Mouse (Mus musculus) liver, embryonic 16.5 days (tissue): ENCODE data around the gene Celf5. TPM values are rescaled to one million over a fixed set of nuclear protein-coding genes. Genes with fewer than 3 reads are reported as not detected.
A peak's percentile ranks its signal among the peaks of the same experiment; 100 is the strongest.

Source experiments
- ATAC-seq: fragments of 200-750 bp; cut with Nextera tagmentation; 2 replicates; pipeline ENCODE4 v1.8.0; 2017; ENCODE audit warnings: low read depth, mild to moderate bottlenecking, moderate number of reproducible peaks, moderate library complexity
- H3K27ac ChIP-seq: fragments of 300-500 bp; sonication (generic); 2 replicates; pipeline ENCODE4 v1.5.1; 2014; ENCODE audit warnings: mild to moderate bottlenecking, low read length
- H3K27me3 ChIP-seq: fragments of 300-500 bp; sonication (generic); 2 replicates; pipeline ENCODE4 v1.6.1; 2014; ENCODE audit warnings: low read depth, low read length, mixed read lengths; ENCODE audit not compliant: control insufficient read depth, insufficient read depth
- H3K36me3 ChIP-seq: fragments of 300-500 bp; sonication (generic); 2 replicates; pipeline ENCODE4 v1.6.1; 2014; ENCODE audit warnings: mild to moderate bottlenecking; ENCODE audit not compliant: control insufficient read depth, insufficient read depth
- H3K4me1 ChIP-seq: fragments of 300-500 bp; sonication (generic); 2 replicates; pipeline ENCODE4 v1.6.1; 2014; ENCODE audit warnings: low read depth, low read length, mixed read lengths; ENCODE audit not compliant: control insufficient read depth
- H3K4me2 ChIP-seq: fragments of 300-500 bp; sonication (generic); 2 replicates; pipeline ENCODE4 v1.6.1; 2014; ENCODE audit warnings: low read depth, low read length, mixed read lengths
- H3K4me3 ChIP-seq: fragments of 300-500 bp; sonication (generic); 2 replicates; pipeline ENCODE4 v1.5.1; 2014; ENCODE audit warnings: low read depth, mild to moderate bottlenecking, low read length
- H3K9ac ChIP-seq: fragments of 300-500 bp; sonication (generic); 2 replicates; pipeline ENCODE4 v1.6.1; 2014; ENCODE audit warnings: low read depth, low read length
- H3K9me3 ChIP-seq: fragments of 300-500 bp; sonication (generic); replicated peaks from 2 replicates; pipeline ENCODE4 v1.6.1; 2016; ENCODE audit warnings: low read length; ENCODE audit not compliant: control insufficient read depth
- WGBS: fragments of 180-500 bp; shearing (Covaris S2); extraction: QIAGEN DNeasy Blood & Tissue Kit; methylation state at CpG from one replicate; pipeline ENCODE4 v1.1.7; 2014; ENCODE audit not compliant: insufficient replicate concordance; 5-methylcytosine and 5-hydroxymethylcytosine counted together
- polyA plus RNA-seq: library from polyadenylated mRNA; unstranded; fragments of >200 nt; fragmentation: Nextera tagmentation; extraction: Ambion mirVana; gene quantifications from 2 replicates; pipeline ENCODE4 v1.2.1, GENCODE M21; 2015

Gene Celf5
- 0.05 TPM in 1 of 2 replicates, not detected in the other for polyA plus RNA-seq

DNA sequence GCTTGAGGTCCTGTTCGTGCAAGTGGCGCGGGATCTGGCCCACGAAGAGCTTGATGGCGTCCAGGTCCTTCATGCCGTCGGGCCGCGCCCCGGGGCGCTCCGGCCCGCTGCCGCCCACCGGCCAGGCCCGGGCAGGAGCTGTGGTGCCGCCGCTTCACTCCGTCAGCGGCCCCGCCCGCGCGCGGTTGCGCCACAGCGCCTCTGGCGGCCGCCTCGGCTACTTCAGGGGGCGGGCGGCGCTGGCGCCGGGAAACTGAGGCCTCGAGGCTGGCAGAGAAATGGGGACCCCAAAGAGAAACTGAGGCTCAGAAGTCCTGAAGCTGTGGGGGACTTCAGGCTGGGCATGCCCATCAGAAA lies at the start of gene Celf5:
Gene Celf5 (minus strand): TSS at position 177 of the 357 bp plus-strand sequence.
- H3K27me3 ChIP-seq, result peaks cover 39% of the 10 kb centered on the region
- H3K4me2 ChIP-seq, result peak within 1 kb of the TSS; percentile 65
- no peaks in the 10 kb centered on the region; the same call in 1 of the 2 replicates for H3K9me3 ChIP-seq
- peak; percentile 39 for ATAC-seq
- under 1% methylated on average over 36 of the region's 36 CpGs for WGBS
- H3K27ac ChIP-seq, result no peak within 1 kb of the TSS
- H3K36me3 ChIP-seq, result peaks cover 2% of the 10 kb centered on the region; the same call in 1 of the 2 replicates
- H3K4me1 ChIP-seq, result peaks cover 9% of the 10 kb centered on the region
- H3K9ac ChIP-seq, result no peak within 1 kb of the TSS; the same call in 1 of the 2 replicates
- H3K4me3 ChIP-seq, result peak within 1 kb of the TSS; percentile 52

DNA sequence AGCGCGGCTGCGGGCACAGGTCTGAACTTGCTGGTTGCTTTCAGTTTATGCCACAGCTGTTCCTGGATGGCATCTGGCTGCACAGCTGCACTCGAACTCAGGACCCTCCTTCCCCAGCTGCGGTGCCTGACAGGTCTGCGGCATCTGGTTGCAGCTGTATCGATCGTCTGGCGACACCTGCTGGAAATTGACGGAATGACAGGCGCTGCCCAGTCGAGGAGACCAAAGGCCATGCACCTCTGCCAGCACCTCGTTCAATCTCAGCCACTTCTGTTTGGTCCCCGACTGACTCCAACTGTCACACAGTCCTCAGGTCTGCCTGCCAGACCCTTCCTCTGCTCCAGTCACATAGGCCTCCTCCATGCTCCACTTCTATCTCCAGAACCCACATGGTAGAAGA lies 44.3 kb upstream of the Celf5 start:
- H3K27ac ChIP-seq, result no peak overlapping the region
- WGBS, result 8% methylated on average over 14 of the region's 14 CpGs
- 0 out of 2 replicates have a peak, but pooled peaks have one; percentile 14 for ATAC-seq
- H3K36me3 ChIP-seq, result peaks cover 8% of the 10 kb centered on the region
- H3K4me3 ChIP-seq, result no peak overlapping the region
- H3K9me3 ChIP-seq, result no peaks in the 10 kb centered on the region
- no peak overlapping the region for H3K4me2 ChIP-seq
- H3K27me3 ChIP-seq, result no peaks in the 10 kb centered on the region
- peaks cover 28% of the 10 kb centered on the region for H3K4me1 ChIP-seq
- no peak overlapping the region for H3K9ac ChIP-seq

DNA sequence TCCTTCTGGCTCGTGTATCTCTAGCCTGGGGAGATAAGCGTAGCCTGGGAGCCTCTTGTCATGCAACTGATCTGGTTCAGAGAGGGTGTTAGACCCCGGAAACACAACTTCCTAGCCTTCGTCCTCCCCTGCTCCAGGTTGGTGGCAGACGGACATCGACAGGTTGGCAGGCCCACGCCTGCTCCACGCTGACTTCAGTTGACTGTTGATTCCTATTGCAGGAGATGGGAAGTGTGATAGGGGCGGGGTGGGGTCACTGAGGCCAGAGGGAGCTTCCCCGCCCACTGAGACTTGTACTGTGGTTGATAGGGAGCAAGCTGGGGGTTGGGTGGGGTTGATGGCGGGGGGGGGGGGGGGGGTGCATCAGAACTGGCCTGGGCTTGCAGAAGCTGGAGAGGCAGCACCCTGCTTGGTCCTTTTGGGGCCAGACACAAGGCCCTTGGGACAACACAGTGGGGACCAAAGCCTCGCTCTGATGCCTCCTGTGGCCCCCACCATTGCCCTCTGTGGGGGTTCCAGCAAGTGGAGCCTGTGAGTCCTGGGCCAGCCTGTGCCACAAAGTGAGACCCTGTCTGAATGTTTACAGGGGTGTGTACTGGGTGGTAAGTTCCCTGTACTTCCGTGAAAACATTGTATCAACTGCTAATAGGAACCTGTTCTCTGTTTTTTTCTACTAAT lies 42.6 kb upstream of the Celf5 start:
- Histone ChIP-seq H3K4me1 (peaks cover 28% of the 10 kb centered on the region), H3K9ac (peak overlapping the region; percentile 40; the same call in 1 of the 2 replicates), H3K36me3 (peaks cover 3% of the 10 kb centered on the region), H3K27ac (peak overlapping the region; percentile 83), H3K4me3 (0 out of 2 replicates have a peak overlapping the region, but pooled peaks have one; percentile 1), H3K4me2 (peak overlapping the region; percentile 47), H3K9me3 (no peaks in the 10 kb centered on the region), H3K27me3 (no peaks in the 10 kb centered on the region)
- 12% methylated on average over 12 of the region's 13 CpGs for WGBS
- peak; percentile 76 for ATAC-seq

DNA sequence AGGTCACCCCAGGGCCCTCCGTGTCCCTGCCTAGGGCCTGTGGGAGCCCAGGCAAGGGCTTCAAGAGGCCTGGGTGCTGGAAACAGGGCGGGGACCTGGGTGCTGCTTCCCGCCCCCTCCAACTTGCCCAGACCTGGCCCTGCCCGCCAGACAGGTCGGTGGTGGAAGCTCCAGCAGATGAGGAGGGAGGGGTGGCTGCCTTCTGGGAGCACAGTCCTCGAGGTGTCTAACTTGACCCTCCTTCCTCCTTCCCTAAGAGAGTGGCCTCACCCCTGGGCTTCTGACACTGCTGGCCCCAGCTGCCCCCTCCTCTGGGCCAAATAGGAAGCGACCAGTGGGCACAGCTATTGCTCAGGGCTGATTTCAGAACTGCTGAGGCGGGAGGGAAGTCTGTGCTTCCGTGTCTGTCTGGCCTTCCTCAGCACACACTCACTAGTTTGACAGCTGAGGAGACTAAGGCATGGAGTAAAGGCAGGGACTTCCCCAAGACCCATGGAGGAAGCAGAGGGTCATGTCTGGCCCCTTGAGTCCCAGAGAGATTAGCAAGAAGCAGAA lies 41.6 kb upstream of the Celf5 start, which contains the start of gene Gna15:
Gene Gna15 (minus strand): TSS at position 175 of the 555 bp plus-strand sequence.
- peak; percentile 44 for ATAC-seq
- WGBS, result 5% methylated on average over 9 of the region's 9 CpGs

DNA sequence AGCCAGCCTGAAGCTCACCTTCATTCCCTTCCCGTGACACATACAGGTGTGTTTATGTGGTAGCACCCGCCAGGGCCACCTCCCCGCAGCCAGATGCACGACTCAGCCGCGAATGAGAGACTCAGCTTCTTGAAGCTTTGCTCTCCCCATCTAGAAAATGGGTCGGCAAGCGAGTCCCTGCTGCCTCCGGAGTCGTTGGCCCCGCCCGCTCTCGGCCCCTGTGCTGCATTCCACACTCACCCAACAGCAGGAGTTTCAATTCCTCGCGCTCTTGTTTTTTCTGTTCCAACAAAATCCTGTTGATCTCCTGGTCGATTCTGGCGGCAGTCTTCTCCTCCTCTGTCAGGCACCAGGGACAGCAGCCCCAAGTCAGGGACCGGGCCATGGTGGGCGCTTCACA lies 41.1 kb upstream of the Celf5 start:
- no peaks in the 10 kb centered on the region for H3K36me3 ChIP-seq
- peak overlapping the region; percentile 62 for H3K9ac ChIP-seq
- H3K27ac ChIP-seq, result peak overlapping the region; percentile 83
- peak overlapping the region; percentile 55 for H3K4me3 ChIP-seq
- no peak for ATAC-seq
- 2% methylated on average over 19 of the region's 19 CpGs for WGBS
- H3K27me3 ChIP-seq, result no peaks in the 10 kb centered on the region
- H3K4me2 ChIP-seq, result peak overlapping the region; percentile 47
- peaks cover 40% of the 10 kb centered on the region for H3K4me1 ChIP-seq
- H3K9me3 ChIP-seq, result no peaks in the 10 kb centered on the region

More for the DNA sequence above, 41.6 kb upstream of the Celf5 start, which contains the start of gene Gna15:
- H3K27ac ChIP-seq, result peak within 1 kb of the TSS; percentile 83
- H3K4me3 ChIP-seq, result peak within 1 kb of the TSS; percentile 55
- no peaks in the 10 kb centered on the region for H3K27me3 ChIP-seq
- no peaks in the 10 kb centered on the region for H3K36me3 ChIP-seq
- peaks cover 35% of the 10 kb centered on the region for H3K4me1 ChIP-seq
- H3K9me3 ChIP-seq, result no peaks in the 10 kb centered on the region
- H3K9ac ChIP-seq, result peak within 1 kb of the TSS; percentile 62
- peak within 1 kb of the TSS; percentile 47 for H3K4me2 ChIP-seq

DNA sequence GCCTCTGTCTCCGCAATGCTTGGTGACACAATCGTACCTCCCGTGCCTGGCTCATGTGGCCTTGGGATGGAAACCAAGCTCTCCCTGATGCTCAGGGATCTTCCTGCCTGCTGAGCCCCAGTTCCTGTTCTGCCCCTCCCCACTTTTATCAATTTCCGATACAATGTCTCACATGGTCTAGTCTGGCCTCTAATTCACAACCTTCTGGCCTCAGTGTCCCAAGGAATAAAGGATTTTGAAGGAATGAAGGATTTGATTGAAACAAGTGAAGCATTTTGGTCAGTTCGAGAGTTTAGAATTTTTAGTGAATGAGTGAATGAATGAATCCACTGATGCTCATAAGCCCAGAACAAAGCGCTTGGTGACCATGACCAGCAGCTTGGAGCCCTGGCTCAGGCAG lies 40.6 kb upstream of the Celf5 start:
- WGBS, result 23% methylated on average over 6 of the region's 6 CpGs
- no peaks in the 10 kb centered on the region for H3K9me3 ChIP-seq
- no peak for ATAC-seq
- no peak overlapping the region for H3K27ac ChIP-seq
- peak overlapping the region; percentile 62 for H3K9ac ChIP-seq
- H3K27me3 ChIP-seq, result no peaks in the 10 kb centered on the region
- H3K4me2 ChIP-seq, result peak overlapping the region; percentile 47
- no peaks in the 10 kb centered on the region for H3K36me3 ChIP-seq
- H3K4me3 ChIP-seq, result peak overlapping the region; percentile 55
- peaks cover 45% of the 10 kb centered on the region for H3K4me1 ChIP-seq

DNA sequence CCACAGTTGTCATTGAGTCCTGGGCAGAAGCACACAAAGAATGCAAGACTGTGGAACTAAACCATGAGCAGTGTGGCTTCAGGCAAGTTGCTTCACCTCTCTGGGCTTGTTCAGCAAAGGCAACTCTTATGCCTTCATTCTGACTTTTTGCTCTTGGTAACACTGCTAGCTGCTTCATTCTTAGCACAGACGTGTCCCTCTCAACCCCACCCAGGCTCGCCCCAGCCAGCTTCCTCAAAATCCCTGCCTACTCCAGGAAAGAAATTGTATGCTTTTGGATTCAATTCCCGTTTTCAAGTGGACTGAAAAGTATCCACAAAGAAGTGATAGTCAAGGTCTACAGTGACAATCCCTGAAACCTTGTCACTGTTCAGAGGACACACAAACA lies 37.5 kb upstream of the Celf5 start:
- H3K36me3 ChIP-seq, result no peaks in the 10 kb centered on the region
- 0 out of 2 replicates have a peak, but pooled peaks have one; percentile 1 for ATAC-seq
- no peak overlapping the region for H3K4me2 ChIP-seq
- peaks cover 44% of the 10 kb centered on the region for H3K4me1 ChIP-seq
- no peaks in the 10 kb centered on the region for H3K9me3 ChIP-seq
- H3K27ac ChIP-seq, result peak overlapping the region; percentile 18; the same call in 1 of the 2 replicates
- no peak overlapping the region for H3K9ac ChIP-seq
- no peaks in the 10 kb centered on the region for H3K27me3 ChIP-seq
- H3K4me3 ChIP-seq, result no peak overlapping the region
- 20% methylated on average over 3 of the region's 3 CpGs for WGBS

DNA sequence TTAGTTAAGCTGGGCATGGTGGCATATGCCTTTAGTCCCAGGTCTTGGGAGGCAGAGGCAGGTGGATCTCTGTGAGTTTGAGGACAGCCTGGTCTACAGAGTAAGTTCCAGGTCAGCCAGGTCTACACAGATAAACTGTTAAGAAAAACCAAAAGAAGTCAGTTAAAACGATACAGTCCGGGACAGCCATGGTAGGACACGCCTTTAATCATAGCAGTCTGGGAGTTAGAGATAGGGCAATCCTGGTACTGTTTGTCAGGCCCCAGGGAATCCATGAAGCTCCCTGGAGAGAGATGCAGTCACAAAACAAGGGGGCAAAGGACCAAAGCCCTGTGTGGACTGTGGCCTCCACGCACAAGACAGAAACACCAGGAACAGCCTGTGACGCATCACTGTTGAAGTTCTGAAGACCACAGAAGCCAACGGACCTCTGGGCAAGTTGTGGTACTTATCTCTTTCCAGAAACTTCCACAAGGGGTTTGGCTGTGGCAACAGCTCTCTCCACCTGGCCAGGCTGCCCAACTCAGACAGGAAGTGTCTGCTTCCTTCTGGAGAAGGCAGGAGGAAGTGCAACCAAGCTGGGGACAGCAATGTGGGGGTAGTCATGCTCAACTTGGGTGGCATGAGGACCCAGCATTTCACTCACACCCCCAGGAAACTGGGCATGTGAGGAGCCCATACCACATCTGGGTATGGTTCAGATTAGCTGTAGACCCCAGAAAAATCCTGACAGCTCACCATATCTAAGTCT lies 36.9 kb upstream of the Celf5 start:
- ATAC-seq, result peak; percentile 78
- whole genome bisulfite sequencing, result 7% methylated on average over 6 of the region's 6 CpGs
- Histone ChIP-seq H3K27me3 (no peaks in the 10 kb centered on the region), H3K9me3 (no peaks in the 10 kb centered on the region), H3K9ac (no peak overlapping the region), H3K27ac (peak overlapping the region; percentile 18), H3K36me3 (no peaks in the 10 kb centered on the region), H3K4me2 (no peak overlapping the region), H3K4me3 (no peak overlapping the region), H3K4me1 (peaks cover 39% of the 10 kb centered on the region)
